Mouse (Mus musculus) embryonic fibroblast, embryonic 13.5 days (primary cell): Measurements from ENCODE around the gene Gm11549.

ENCODE experiments used
- CTCF ChIP-seq: IDR thresholded peaks from 2 replicates; pipeline ENCODE4 v1.5.1; 2011; ENCODE audit warnings: mild to moderate bottlenecking, control low read depth, low read length, moderate library complexity, borderline replicate concordance; ENCODE audit not compliant: insufficient read depth
- POLR2A ChIP-seq: IDR thresholded peaks from 2 replicates; pipeline ENCODE4 v1.6.1; 2011; ENCODE audit warnings: low read depth, mild to moderate bottlenecking, control low read depth, low read length, moderate library complexity

GRCm38 (mm10) chr3:36496273-36496672 is 25.3 kb downstream of the Gm11549 start:
- TF ChIP-seq CTCF = no peak
- TF ChIP-seq POLR2A = no peak
